Mouse (Mus musculus) myocyte (in vitro differentiated cells): Measurements from ENCODE around the gene Pgm3.

ENCODE experiments used
- CEBPB ChIP-seq: IDR thresholded peaks from 2 replicates; pipeline ENCODE4 v1.6.1; 2011; ENCODE audit warnings: mild to moderate bottlenecking, moderate library complexity; ENCODE audit not compliant: poor library complexity, insufficient read depth, severe bottlenecking
- E2F4 ChIP-seq: IDR thresholded peaks from one replicate; pipeline ENCODE4 v1.6.1; 2011; ENCODE audit warnings: mild to moderate bottlenecking, control low read depth, moderate library complexity; ENCODE audit not compliant: insufficient read depth
- MAX ChIP-seq: IDR thresholded peaks from one replicate; pipeline ENCODE4 v1.6.1; 2011; ENCODE audit warnings: low read depth, mild to moderate bottlenecking, control low read depth
- MYOD1 ChIP-seq, 3 experiments: IDR thresholded peaks; one replicate each; pipeline ENCODE4 v1.6.1; 2011; ENCODE audit warnings: control low read depth in 2 of 3, low read depth in 2 of 3, mild to moderate bottlenecking in 2 of 3, moderate library complexity in 1 of 3; ENCODE audit not compliant: insufficient read length in 2 of 3, control insufficient read depth in 1 of 3
- MYOG ChIP-seq, 3 experiments: IDR thresholded peaks; one replicate each; pipeline ENCODE4 v1.6.1; 2011; ENCODE audit warnings: control low read depth in 2 of 3, low read depth in 2 of 3, mild to moderate bottlenecking in 2 of 3; ENCODE audit not compliant: insufficient read length in 2 of 3, control insufficient read depth in 1 of 3, insufficient read depth in 1 of 3
- POLR2A ChIP-seq: IDR thresholded peaks from one replicate; pipeline ENCODE4 v1.6.1; 2011; ENCODE audit warnings: low read depth, mild to moderate bottlenecking, control low read depth, moderate library complexity; ENCODE audit not compliant: insufficient read length
- POLR2AphosphoS2 ChIP-seq: IDR thresholded peaks from one replicate; pipeline ENCODE4 v1.6.1; 2011; ENCODE audit warnings: low read depth, control low read depth; ENCODE audit not compliant: insufficient read length
- REST ChIP-seq: IDR thresholded peaks from one replicate; pipeline ENCODE4 v1.6.1; 2011; ENCODE audit warnings: mild to moderate bottlenecking, control low read depth, moderate library complexity; ENCODE audit not compliant: insufficient read depth, insufficient read length
- TCF12 ChIP-seq: IDR thresholded peaks from one replicate; pipeline ENCODE4 v1.6.1; 2011; ENCODE audit warnings: mild to moderate bottlenecking, control low read depth; ENCODE audit not compliant: poor library complexity, insufficient read depth, severe bottlenecking
- USF1 ChIP-seq: IDR thresholded peaks from one replicate; pipeline ENCODE4 v1.6.1; 2011; ENCODE audit warnings: low read depth, mild to moderate bottlenecking, control low read depth, moderate library complexity

DNA sequence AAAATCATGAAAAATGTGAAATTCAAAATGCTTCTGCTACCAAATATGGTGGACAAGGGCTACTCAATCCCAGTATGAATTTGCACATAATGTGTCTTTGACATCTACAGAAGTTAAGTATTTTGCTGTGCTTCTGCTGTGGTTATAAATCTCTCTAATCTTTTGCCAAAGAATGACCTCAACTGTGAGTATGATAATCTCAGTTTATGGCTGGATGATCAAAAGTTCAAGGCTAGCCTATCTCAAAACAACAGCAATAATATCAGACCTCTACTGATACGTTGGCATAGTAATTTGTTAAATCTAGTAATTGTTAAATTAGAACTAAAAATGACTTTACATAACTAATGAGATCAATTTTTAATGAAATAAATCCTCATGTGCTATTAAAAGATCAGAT, 44.1 kb upstream of the Pgm3 start:
- no peak for TF ChIP-seq MYOG (IDR thresholded peaks at IDR 0.05; ENCODE audit: control insufficient read depth in 1 of 3, insufficient read depth in 1 of 3, insufficient read length in 2 of 3, low read depth in 2 of 3)
- TF ChIP-seq MYOD1 (IDR thresholded peaks at IDR 0.05; ENCODE audit: control insufficient read depth in 1 of 3, insufficient read length in 2 of 3, low read depth in 2 of 3) = no peak
- no peak for TF ChIP-seq MAX
- TF ChIP-seq POLR2A = no peak
- TF ChIP-seq POLR2AphosphoS2 = no peak
- TF ChIP-seq USF1 = no peak
- no peak for TF ChIP-seq TCF12
- no peak for TF ChIP-seq E2F4
- no peak for TF ChIP-seq CEBPB
- TF ChIP-seq REST = no peak
